Mouse (Mus musculus) gastrocnemius, adult 8-10 months (tissue): ENCODE data around the gene Rgp1. TPM values are rescaled to one million over a fixed set of nuclear protein-coding genes. Genes with fewer than 3 reads are reported as not detected.
"Not testable (repeated sequence)": the region's sequence is repeated elsewhere in the genome, so short reads cannot be mapped to it uniquely, and the experiment has no call there.

Experiments used
- DNase-seq, 2 experiments: peaks; one replicate each; pipeline ENCODE4 v3.0.0; 2022; ENCODE audit warnings: low spot score in 2 of 2
- total RNA-seq, 4 experiments: library from RNA; stranded (reverse); gene quantifications; 2 replicates each; pipeline ENCODE4 v1.2.4; 2022

Gene Rgp1
- total RNA-seq, result 10 to 100 TPM; 22.8 to 26.9 (median 23.5) TPM

DNA sequence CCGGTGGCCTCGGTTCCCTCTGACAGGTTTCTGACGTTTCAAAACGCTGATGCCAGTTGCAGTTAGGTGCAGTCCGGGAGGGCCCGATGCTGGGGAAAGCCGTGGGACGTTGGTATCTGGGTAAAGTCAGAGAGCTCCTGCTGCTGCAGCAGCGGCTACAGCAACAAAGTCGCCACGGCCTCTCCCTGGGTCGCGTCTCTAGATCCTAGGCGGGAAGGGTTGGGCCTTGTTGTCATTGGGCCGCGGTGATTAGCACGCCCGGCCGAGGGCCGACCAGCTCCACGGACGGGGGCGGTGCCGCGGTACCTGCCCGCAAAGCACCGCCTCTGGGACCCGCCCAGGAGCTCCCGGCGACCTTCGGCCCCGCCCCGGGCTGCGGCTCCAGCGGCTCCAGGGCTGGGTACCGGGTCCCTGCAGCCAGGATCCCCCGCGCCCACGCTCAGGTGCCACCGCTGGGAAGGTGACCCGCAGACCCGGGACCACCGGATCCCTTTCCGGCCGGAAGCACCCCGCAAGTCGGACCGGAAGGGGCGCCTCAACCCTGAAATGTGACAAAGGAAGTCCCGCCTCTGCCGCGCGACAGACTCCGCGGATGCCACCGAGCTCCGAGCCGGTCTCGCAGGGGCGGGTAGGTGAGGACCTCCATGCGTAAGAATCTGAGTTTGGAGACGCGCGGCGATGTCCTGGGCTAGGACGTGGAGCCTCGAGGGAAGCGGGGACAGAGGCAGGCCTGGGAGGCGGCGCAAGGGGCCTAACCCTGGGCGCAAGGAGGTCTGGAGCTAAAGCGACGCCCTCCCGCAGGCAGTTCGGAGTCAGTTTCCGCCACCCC is at the start of gene Rgp1, which contains the start of gene Gba2:
TSS of gene Rgp1 (plus strand) at position 340 of the 829 bp plus-strand sequence.
TSS of gene Gba2 (minus strand) at position 498 of the 829 bp plus-strand sequence.
- DNase-seq, result peak; percentile 73 to 84

DNA sequence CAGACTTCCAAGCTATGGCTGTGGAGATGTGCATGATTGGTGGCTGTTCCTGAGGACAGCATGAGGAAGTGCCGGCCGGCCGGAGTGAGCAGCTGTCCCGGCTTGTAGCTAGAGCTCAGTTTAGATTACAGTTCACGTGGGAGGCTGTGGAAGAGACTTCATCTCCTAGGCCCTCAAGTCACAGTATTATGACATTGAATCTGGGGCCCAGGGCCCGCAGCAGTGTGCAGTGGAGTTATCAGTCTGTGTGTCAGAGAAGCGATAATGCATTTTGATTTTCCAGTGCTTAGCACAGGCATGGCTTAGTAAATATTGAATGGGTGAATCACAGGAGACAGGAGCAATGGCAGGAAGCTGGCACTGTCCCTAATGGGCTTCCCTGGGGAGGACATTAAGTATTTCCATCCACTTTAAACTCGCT is 48.4 kb upstream of the Rgp1 start:
- peak in 1 of 2 experiments; percentile 43 for DNase-seq

DNA sequence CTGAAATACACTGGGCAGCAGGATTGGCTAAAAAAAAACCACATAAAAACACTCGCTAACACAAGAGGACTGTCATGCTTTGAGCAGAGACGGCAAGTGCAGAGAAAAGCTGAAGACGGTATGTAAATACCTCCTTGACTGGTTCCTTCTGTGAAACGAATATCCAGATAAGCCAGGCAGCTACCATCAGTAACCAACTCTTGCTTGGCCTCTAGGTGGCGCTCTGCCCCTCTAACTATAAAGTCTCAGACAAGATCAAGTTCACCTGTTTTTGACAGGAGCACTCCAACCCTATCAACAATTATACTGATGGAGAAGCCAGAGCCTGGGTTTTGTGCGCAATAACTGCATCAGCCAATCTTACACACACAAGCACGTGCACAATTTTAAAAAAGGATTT is 47.9 kb upstream of the Rgp1 start:
- peak; percentile 65 for DNase-seq

DNA sequence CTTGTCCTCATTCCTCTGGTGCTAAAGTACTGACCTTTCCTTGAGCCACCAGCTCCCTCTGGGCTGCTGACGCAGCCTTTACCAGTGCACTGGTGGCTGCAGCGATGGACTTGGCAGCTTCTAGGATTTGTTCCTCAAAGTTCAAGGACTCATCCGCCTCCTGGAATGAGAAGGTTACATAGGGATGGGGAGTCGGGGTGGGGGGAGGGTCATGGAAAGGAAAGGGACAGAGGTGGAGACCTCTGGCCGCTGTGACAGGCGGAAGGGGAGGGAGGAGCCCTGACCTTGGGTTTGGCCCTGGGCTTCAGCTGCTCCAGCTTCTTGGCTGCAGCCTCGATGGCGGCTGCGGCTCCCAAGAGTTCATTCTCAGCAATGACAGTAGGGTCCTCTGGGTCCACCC is 45.2 kb upstream of the Rgp1 start:
- DNase-seq, result no peak

DNA sequence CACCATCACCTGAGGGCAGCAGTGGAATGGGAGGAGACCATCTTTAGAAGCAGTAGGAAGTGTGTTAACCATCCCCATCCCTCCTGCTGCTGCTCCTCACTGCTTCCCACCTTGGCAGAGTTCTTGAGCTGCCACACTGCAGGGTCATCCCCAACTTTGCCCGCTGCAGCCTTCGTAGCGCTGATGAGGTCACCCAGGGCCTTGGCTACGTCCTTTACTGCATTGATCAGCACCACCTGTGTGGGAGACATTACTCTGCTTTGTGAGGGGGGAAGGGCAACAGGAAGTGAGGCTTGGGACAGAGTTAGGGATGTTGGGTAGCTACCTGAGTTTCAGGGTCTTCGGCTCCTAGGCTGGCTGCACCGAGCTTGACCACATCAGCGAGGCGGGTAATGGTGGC is 42.9 kb upstream of the Rgp1 start:
- DNase-seq, result no peak

DNA sequence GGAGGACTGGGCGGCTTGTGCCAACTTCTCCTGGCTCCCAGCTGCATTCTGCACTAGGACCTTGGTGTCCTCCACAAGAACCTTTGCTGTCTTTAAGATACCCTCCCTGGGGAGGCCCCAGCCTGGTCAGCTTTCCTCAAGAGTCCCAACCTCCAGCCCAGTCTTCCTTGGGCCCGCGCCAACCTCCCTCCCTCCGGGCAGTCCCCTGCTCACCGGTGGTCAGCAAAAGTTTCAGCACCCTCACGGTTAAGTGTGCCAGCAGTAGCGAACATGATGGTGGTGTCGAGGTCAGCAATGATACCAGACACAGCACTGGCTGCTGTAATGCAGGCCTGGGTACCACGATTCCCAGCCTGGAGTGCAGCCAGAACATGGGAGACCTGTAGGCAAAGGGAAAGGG is 42.5 kb upstream of the Rgp1 start:
- DNase-seq, result no peak

DNA sequence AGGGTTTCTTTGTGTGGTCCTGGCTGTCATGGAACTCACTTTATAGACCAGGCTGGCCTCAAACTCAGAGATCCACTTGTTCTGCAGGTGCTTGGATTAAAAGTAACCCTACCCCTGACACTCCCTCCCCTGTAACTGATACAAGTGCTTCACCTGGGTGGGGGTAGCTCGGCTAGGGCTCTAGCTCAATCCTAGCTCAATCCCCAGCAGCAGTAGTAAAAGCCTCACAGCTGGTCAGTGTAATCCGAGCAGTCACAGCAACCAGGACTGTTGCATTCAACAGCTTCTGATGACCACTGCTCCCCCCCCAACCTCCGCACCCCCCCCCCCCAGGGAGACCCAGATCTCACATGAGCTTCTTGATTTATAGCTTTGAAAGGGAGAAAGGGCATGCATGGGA is 36.5 kb upstream of the Rgp1 start:
- no peak for DNase-seq

DNA sequence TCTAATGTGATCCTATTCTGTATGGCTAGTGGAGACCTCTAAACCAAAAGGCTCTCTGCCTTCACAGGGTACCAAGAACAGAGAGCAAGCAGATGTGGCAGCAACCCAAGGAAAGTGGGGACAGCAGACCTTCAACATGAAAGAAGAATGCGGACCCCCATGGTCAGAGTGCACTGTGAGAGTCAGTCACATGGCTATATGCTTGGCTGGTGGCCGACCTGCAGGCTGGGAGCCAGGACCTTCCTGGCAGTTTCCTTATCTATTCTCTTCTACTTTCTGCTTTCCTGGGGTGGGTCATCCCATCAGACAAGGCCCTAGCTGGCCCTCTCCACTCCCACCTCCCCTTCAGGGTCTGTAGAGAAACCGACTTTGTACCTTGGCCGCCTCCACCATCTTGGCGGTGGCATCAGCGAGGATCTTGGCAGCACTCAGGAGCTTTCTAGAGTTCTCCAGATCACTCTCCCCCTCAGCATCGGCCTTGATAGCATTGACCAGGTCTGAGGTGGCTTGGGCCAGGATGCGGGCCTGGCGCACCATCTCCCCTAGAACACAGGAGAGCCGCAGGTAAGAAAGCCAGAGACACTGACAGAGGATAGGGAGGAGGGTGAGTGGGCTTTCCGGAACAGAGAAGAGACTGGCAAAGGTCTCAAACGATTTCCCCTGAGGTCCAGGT is 32.0 kb upstream of the Rgp1 start:
- DNase-seq, result no peak

DNA sequence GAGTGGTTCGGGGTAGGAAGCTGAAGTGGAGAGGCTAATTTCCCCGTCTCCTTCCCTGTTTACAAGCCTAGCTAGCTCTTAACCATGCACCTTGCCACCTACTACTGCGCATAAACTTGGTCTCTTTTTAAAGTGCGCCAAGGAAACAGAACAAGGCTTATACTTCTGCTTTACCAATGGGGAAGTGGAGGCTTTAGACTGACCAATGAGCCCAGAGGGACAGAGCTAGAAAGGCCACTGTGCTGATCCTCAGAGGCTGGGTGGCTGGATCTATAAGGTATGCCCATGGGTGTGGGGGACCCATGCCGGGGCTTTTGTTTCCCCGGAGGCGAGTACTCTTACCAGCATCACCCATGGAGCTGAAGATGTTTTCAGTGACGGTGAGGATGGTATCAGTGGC is 31.4 kb upstream of the Rgp1 start:
- no peak for DNase-seq

DNA sequence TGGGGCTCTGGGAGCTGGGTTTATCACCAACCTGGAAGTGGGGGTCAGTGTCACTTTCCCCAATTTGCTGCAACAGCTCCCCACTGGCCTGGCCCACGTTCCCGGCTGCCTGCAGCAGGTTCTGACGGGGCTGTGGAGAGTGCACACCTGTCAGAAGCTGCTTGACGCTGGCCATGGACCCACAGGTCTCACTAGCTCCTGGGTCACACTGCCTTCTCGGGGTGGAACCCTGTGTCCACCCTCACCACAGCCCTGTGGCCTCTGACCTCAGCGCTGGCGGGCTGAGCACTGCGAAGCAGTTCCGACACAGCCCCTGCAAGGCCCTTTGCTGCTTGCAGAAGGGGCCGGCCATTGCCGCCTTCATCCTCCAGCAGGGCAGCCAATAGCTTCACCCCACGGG is 29.5 kb upstream of the Rgp1 start:
- DNase-seq, result no peak

DNA sequence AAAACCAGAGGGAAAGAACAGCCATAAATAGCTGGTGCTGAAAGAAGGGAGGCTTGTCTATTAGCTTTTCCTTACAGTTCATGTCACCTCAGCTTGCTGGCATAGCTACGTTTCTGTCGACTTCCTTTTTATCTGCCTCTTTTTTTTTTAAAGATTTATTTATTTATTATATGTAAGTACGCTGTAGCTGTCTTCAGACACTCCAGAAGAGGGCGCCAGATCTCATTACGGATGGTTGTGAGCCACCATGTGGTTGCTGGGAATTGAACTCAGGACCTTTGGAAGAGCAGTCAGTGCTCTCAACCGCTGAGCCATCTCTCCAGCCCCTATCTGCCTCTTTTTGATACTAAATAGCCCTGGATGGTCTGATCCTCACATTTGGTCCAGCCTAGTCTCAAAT is 26.7 kb upstream of the Rgp1 start:
- not testable (repeated sequence) for DNase-seq

DNA sequence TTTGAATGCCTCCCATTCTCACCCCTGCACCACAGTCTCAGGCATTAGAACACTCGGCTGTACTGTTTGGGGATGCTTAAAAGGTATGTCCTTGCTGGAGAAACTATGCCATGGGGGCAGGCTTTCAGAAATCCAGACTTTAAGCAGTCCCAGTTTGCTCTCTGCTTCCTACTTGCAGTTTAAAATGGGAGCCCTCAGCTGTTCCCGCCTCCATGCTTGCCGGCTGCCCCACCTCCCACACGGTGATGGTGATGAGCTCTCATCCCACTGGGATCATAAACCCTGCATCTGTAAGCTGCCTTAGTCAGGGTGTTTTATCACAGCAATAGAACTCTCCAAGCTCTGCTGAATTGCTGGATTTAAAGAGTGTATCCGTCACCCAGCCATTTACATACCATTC is 26.1 kb upstream of the Rgp1 start:
- DNase-seq, result no peak

DNA sequence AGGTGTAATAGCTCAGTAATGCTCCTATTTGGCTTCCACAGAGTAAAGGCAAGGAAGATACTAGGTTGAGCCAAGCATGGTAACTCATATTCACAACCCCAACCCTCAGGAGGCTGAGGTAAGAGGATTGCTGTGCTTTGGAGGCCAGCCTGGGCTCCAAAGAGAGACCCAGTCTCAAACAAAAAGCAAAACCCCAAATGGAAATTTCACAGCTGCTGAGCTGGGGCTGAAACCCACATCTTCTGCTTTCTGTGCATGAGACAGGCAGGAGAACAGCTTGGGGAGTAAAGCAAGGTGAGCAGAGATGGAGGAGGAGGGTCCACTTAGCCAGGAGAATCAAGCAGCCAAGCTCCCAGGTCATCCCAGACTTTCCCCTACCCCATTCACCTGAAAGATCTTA is 24.6 kb upstream of the Rgp1 start:
- DNase-seq, result no peak

DNA sequence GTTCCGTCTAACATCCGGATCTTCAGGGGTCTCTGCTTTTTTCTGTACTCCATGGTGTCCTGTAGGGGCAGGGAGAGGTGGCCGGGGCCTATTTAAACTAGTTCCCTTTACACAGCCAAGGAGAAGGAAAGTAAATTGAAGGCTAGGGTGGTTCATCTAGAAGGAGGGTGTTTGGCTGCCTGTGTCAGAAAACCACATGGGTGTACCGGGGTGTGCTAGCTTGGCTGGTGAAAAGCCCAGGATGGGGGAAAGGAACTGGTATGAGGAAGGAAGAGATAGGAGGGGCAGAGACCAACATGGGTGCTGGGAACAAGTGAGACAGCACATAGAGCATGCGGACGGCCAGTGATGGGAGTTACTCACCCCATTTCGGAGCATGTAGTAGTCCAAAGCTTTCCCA is 22.6 kb upstream of the Rgp1 start:
- DNase-seq, result no peak

DNA sequence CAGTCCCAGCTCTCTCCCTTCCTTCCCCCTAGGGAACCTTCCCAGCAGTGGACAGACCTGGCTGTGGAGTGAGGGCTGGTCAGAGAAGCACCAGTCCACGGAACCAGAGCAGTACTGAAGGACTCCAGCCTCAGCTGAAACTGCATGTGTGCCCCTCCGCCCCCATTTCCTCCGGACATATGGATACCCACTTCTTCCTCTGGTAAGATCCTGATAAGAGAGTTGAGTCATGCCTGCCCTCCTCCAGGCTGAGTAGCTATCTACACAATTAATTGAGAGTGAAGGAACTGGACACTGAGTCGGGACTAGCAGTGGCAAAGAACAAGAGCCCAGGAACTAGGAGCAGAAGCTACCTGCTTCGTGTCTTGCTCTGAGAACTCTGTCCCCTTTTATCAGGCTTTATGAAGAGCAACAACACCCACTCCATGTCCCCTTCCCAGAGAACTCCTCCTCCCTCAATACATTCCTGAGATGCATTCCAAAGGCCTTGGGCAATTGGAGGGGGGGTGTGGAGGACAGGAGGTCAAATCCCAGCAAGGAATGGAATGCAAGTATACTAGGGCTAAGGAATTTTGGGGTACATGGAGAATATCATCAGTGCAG is 20.4 kb upstream of the Rgp1 start:
- no peak for DNase-seq

DNA sequence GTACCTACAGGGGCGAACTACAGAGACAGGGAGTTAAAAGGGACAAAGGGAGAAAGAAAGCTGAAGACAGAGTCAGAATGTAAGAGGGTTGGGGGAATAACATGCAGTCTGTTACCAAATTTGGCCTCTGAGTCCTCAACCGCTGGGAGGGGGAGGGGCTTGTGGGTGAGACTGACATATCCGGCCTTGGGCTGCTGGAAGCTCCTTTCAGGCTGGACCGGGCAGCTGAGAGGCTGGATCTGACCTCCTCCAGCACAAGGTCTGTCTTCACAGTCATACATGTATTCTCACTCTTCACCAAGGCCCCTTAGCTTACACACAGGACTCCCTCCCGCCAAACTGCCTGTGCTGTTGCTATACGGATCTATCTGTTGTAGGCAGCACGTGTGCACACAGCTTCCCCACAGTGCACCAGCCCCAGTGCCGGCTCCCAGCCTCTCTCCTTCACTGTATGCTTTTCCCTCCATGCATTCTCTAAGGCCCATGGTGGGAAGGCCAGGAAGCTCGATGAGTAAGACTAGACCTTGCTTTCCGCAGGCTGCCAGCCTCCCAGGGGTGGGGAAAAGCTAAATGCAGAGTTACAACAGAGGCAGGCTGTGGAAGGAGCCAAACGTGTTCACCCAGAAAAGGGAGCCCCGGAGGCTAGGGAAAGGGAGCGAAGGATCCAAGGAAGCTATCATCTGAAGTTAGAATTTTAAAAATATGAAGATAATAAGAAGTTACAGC is 19.7 kb upstream of the Rgp1 start:
- peak in 1 of 2 experiments; percentile 24 for DNase-seq

DNA sequence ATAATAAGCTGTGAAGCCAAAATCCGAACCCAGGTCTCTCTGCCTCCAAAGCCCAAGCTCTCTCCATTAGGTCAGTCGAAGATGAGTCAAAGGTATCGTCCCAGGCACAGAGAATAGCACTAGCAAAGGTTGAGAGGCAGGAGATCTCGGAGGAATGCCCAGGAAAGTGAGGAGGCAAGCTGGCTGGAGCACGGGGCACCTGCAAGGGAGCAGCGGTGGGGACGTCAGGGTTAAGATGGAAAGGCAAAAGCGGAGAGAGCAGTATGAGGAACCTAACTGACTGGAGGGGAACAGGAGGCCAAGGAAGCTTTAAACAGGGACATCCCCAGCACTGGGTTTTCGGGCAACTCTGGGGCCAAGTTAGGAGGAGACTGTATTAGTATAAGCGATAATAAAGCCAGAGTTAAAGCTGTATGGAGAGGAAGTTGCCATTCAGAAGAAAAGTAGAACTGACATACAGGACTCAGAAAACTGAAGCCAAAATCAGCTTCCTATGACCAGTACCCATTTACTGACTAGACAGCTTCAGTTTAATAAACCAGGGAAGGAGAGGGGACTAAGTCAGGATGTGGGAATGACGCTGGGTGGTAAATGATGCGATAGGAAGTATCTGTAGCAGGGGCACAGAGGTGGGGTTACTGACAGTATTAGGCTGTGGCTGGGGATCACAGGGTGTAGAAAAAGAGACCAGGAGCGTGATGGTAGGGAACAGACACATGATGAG is 18.8 kb upstream of the Rgp1 start:
- no peak for DNase-seq

DNA sequence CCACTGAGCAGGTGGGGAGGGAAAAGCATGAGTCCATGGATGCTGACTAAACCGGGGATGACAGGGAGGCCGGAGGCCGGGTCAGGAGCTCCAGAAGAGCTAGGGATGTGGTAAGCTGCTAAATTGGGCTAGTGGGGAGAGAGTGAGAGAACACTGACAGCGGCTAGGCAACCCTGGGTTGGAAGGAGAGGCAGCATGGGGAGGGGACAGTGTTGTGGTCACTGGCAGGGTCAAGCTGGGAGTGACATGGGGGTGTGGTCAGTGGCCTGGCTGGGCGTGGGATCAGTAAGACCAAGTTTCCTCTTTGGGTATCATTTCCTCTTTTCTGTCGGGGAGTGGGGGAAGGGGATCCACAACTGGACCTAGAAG is 18.3 kb upstream of the Rgp1 start:
- DNase-seq, result peak; percentile 27 to 32

DNA sequence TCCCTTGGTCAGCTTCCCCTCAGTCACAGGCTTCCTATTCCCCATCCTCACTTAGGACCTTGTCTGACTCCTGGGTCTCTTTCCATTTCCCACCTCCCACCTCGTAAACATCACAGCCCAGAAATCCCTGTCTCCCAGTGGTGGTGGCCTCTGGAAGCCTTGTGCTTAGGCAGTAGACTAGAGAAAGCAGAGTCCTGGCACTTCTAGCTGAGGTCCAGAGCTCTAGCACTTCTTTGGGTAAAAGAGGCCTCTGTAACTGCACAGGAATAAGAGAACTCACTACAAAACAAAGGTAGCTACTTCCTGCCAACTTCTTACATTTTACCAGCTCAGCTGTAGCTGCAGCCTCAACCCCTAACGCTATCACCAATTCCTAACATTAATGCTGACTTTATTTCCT is 17.5 kb upstream of the Rgp1 start:
- DNase-seq, result no peak

DNA sequence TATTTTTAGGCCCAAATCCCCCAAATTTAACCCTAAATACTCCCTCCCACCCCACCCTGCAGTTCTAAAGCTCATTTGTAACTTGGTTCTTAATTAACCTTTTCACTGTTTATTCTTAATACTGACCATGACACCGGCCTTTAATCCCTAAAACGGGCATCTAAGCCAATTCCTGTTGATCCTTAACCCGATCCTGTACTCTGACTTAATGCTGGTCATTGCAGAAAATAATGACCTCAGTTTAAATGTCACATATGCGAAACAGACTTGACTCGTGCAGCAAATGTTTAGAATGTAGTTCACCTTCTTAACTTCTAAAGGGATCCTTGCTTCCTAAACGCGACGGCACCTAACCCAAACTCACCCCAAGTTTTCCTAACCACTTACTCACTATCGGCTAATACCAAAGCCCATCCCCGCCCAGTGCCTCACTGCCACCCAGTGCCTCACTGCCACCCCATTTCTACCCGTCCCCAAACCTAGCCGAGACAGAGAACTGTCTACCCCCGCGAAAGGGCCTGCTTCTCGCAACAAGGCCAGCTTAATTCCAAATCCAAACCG is 17.0 kb upstream of the Rgp1 start:
- DNase-seq, result no peak
